10 mouse cellular contexts compared by ENCODE assay signal in the genomic region with DNA sequence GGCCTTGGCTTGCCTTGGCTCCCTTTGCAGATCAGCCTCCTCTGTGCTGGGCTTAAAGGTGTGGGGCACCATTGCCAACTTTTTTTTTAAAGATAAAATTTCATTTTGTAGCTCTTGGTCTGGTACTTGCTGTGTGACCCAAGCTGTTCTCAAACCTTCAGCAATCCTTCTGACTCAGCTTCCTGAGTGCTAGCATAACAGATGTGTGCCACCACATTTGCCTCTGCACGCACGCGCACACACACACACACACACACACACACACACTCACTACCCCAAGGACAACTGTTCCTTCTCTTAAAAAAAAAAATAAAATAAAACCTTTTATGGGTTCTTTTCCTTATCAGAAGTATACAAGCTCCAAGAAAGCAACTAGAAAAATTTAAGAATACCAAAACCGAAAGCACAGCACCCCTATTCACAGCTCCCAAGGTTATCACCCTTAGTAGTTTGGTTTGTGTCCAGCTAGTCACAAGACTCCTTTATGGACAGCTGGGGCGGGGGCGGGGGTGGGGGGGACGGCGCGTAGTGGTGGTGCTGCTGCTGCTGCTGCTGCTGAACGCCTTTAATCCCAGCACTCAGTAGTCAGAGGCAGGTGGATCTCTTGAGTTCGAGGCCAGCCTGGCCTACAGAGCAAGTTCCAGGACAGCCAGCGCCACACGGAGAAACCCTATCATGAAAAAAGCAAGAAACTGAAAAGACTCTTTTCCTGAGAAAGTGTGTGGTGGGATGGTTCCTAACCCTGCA.
DNase-seq lines count a peak whose midpoint lies in the region; ATAC-seq and TF ChIP-seq lines count a peak whose summit lies in the region.
"Had no signal": no experiment of that assay in that cellular context is flagged by ENCODE, and none has a peak within 500 bp of the region (broad histone marks: within the 10 kb centered on the region; RNA-seq: fewer than 3 reads in every experiment).

No protein-coding gene starts in this region.

- no peak overlapping the region for H3K4me3 ChIP-seq in heart, embryonic 15.5 days
- no peak overlapping the region for H3K4me3 ChIP-seq in heart, adult 2 months
- H3K4me3 ChIP-seq in thymus, adult 2 months (ENCODE audit: control insufficient read depth, insufficient read depth, low read length), result no peak overlapping the region
- H3K4me3 ChIP-seq: forebrain, embryonic 13.5 days; hindbrain, embryonic 15.5 days had no signal

- no peak overlapping the region for H3K4me2 ChIP-seq in heart, embryonic 15.5 days
- H3K4me2 ChIP-seq: forebrain, embryonic 13.5 days; hindbrain, embryonic 15.5 days had no signal

- peaks cover 25% of the 10 kb centered on the region for H3K4me1 ChIP-seq in heart, embryonic 15.5 days (replicated peaks)
- peaks cover 3% of the 10 kb centered on the region for H3K4me1 ChIP-seq in heart, adult 2 months (ENCODE audit: control insufficient read depth, insufficient read depth, low read length)
- H3K4me1 ChIP-seq in thymus, adult 2 months (replicated peaks; ENCODE audit: control insufficient read depth, insufficient read depth, low read length), result peaks cover 20% of the 10 kb centered on the region

- intact Hi-C loops in heart, adult 2 months (cut with DNase I), result no loop called here

- no peaks in the 10 kb centered on the region; the same call in 1 of the 2 replicates for H3K36me3 ChIP-seq in heart, embryonic 15.5 days
- no peaks in the 10 kb centered on the region for H3K36me3 ChIP-seq in heart, adult 2 months (ENCODE audit: control insufficient read depth, insufficient read depth, low read length)
- peaks cover 14% of the 10 kb centered on the region for H3K36me3 ChIP-seq in thymus, adult 2 months (ENCODE audit: control insufficient read depth, insufficient read depth, low read length)

- no peaks in the 10 kb centered on the region for H3K79me2 ChIP-seq in heart, adult 2 months (replicated peaks; ENCODE audit: control insufficient read depth, insufficient read depth, low read length)

- TF ChIP-seq CTCF in heart, adult 2 months (IDR thresholded peaks at IDR 0.05), result no peak
- TF ChIP-seq CTCF in thymus, adult 2 months (IDR thresholded peaks at IDR 0.05; ENCODE audit: borderline replicate concordance, control insufficient read depth, extremely low read depth, insufficient read depth, low read length, poor library complexity), result no peak

- no peak for TF ChIP-seq EP300 in heart, adult 2 months (IDR thresholded peaks at IDR 0.05; ENCODE audit: insufficient read depth, low read depth, low read length)

- DNase-seq in heart, adult 2 months, result no peak
- DNase-seq in thymus, adult 2 months, result peak; percentile 8
- DNase-seq in thymus, postnatal 25 days, result no peak
- DNase-seq in urinary bladder, adult 2 months (ENCODE audit: low spot score), result no peak
- no peak for DNase-seq in cerebellum, postnatal 25 days

- H3K27ac ChIP-seq in heart, embryonic 15.5 days, result peak overlapping the region; percentile 48; the same call in 1 of the 2 replicates
- no peak overlapping the region for H3K27ac ChIP-seq in heart, adult 2 months
- H3K27ac ChIP-seq in thymus, adult 2 months (ENCODE audit: control insufficient read depth, insufficient read depth, low read length), result no peak overlapping the region
- H3K27ac ChIP-seq: forebrain, embryonic 13.5 days; hindbrain, embryonic 15.5 days had no signal

- no peak for ATAC-seq in heart, embryonic 15.5 days (replicated peaks; ENCODE audit: insufficient number of reproducible peaks, insufficient read depth, low FRiP score, low read depth)
- peak; percentile 46 for ATAC-seq in inflammation-experienced regulatory T-cells, adult 6 months
- no peak for ATAC-seq in cerebellum, adult (ENCODE audit: insufficient number of reproducible peaks, low FRiP score, low TSS enrichment)

- TF ChIP-seq POLR2A in heart, adult 2 months (IDR thresholded peaks at IDR 0.05; ENCODE audit: insufficient read depth, low read depth, low read length), result no peak
- TF ChIP-seq POLR2A in thymus, adult 2 months (IDR thresholded peaks at IDR 0.05; ENCODE audit: control insufficient read depth, extremely low read depth, insufficient read depth, low read length, poor library complexity), result no peak

- WGBS in heart, embryonic 15.5 days, result 62% methylated on average over 13 of the region's 13 CpGs
- WGBS in heart, adult 2 months, result 62% methylated on average over 13 of the region's 13 CpGs
- WGBS in thymus, adult 2 months, result 35% methylated on average over 13 of the region's 13 CpGs

- H3K9ac ChIP-seq in heart, embryonic 15.5 days, result no peak overlapping the region
- H3K9ac ChIP-seq in heart, adult 2 months (ENCODE audit: low read depth, low read length), result no peak overlapping the region
- H3K9ac ChIP-seq: forebrain, embryonic 13.5 days; hindbrain, embryonic 15.5 days had no signal

- H3K9me3 ChIP-seq in heart, embryonic 15.5 days (replicated peaks), result no peaks in the 10 kb centered on the region
- H3K9me3 ChIP-seq: forebrain, embryonic 13.5 days; hindbrain, embryonic 15.5 days had no signal

- H3K27me3 ChIP-seq in heart, embryonic 15.5 days, result no peaks in the 10 kb centered on the region
- no peaks in the 10 kb centered on the region for H3K27me3 ChIP-seq in heart, adult 2 months (ENCODE audit: control insufficient read depth, insufficient read depth, low read length)
- no peaks in the 10 kb centered on the region for H3K27me3 ChIP-seq in thymus, adult 2 months (ENCODE audit: control insufficient read depth, insufficient read depth, low read length)
- H3K27me3 ChIP-seq: forebrain, embryonic 13.5 days; hindbrain, embryonic 15.5 days had no signal
